Mouse (Mus musculus) urinary bladder, postnatal 10 days (tissue): ENCODE data around the gene Maged2.
"Not testable (repeated sequence)": the region's sequence is repeated elsewhere in the genome, so short reads cannot be mapped to it uniquely, and the experiment has no call there.

Source experiments
- DNase-seq: peaks from one replicate; pipeline ENCODE4 v3.0.0; 2022; ENCODE audit warnings: low spot score

Maged2 gene

GRCm38 (mm10) chrX:150814139-150814469 is at the start of gene Maged2:
Gene Maged2 (minus strand): TSS chrX:150814345.
- no peak for DNase-seq

- no peak for DNase-seq
Observed at GRCm38 (mm10) chrX:150848230-150848629, 34.1 kb upstream of the Maged2 start.

GRCm38 (mm10) chrX:150845480-150846205 is 31.5 kb upstream of the Maged2 start:
- not testable (repeated sequence) for DNase-seq

- not testable (repeated sequence) for DNase-seq
Observed at GRCm38 (mm10) chrX:150843257-150843656, 29.1 kb upstream of the Maged2 start.

- DNase-seq, result no peak
Observed at GRCm38 (mm10) chrX:150830297-150830696, 16.2 kb upstream of the Maged2 start.

- DNase-seq, result no peak
Observed at GRCm38 (mm10) chrX:150817278-150817677, 3.1 kb upstream of the Maged2 start.

GRCm38 (mm10) chrX:150815601-150816000 is 1.5 kb upstream of the Maged2 start:
- DNase-seq, result no peak

GRCm38 (mm10) chrX:150813464-150814138 is 544 bp downstream of the Maged2 start:
- no peak for DNase-seq

- DNase-seq, result peak; percentile 50
Observed at GRCm38 (mm10) chrX:150812787-150813298, 1.3 kb downstream of the Maged2 start.

- DNase-seq, result not testable (repeated sequence)
Observed at GRCm38 (mm10) chrX:150800987-150801386, 13.2 kb downstream of the Maged2 start.

- not testable (repeated sequence) for DNase-seq
Observed at GRCm38 (mm10) chrX:150798493-150799177, 15.5 kb downstream of the Maged2 start.
